Mouse (Mus musculus) CD4-positive, CD25-positive, alpha-beta regulatory T cell, adult 4 months (primary cell): ENCODE data around the gene Atg9b. TPM values are rescaled to one million over a fixed set of nuclear protein-coding genes. Genes with fewer than 3 reads are reported as not detected.

ENCODE experiments used
- ATAC-seq: one replicate; pipeline ENCODE4 v1.8.0; 2017
- polyA plus RNA-seq, 2 experiments: library from polyadenylated mRNA; unstranded; fragments of 100-300 nt; shearing (Covaris generic); gene quantifications; one replicate each; pipeline ENCODE4 v1.2.1; 2017

The Atg9b gene
- 1 to 10 TPM; 2.2 to 3.2 TPM for polyA plus RNA-seq

DNA sequence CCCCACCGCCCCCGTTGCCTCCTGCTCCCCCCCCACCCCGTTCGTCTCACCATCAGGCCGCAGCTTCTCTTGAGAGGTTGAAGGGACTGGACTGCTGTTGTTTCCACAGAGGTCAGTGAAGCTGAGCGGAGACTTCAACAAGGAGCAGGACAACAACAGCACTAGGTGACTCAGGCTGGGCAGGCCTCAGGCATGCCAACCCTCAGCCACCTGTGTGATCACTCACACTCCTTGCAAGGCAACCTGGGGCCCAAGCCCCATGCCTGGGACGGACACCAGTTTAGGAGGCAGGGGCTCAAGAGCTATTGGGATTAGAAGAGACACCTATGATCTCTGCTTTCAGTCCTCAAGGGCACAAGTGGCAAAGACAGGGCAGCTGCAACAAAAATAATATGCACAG lies at the start of gene Atg9b:
TSS of gene Atg9b (minus strand) at position 280 of the 400 bp plus-strand sequence.
- no peak for ATAC-seq

DNA sequence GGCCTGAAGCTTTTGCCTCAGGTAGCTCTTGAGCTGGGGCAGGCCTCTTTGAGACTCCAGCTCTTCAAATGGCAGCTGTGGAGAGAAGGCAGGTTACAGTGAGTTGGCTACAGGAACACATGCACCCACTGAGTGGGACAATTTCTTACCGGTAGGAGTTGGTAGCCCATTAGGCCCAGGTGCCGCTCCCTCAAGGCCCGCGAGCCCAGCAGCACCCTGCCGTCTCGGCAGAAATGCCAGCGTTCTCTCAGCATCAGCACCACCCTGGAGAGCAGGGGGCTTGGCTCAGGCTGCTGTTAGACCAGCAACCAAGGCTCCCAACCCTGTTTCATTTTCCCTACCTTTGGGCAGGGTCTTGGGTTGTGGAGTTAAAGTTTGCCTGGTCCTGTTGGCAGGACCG lies 49.2 kb upstream of the Atg9b start:
- no peak for ATAC-seq

DNA sequence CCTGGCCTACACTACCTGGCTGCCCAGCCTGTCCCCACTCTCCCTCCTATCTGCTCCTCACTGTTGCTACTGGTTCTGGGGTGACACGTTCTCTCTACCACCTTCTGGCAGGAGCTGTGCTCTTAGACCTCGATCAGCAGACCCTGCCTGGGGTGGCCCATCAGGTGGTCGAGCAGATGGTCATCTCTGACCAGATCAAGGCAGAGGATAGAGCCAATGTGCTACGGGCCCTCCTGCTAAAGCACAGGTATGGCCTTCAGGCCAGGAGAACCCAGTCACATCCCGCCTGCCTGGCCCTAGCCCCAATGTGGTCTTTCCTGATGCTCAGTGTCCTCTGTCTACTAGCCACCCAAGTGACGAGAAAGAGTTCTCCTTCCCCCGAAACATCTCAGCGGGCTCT lies 42.0 kb upstream of the Atg9b start:
- ATAC-seq, result no peak

DNA sequence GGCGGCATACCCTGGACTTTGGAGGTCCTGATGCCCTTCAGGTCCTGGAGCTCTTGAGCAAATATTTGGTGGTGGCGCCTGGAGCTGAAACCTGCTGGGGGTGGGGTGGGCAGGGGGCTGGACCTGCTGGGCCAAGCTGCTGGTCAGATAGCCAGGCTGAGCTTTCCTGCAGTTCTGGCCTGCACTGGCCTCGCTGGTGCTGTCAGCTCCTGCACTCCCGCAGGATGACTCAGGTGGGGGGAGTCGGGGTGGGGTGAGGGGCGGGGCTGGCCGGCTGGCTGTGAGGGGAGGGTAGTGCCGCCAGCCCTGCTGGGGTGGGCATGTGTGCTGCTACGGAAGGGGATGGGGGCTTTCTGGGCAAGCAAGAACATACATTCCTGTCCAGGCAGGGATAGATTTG lies 36.7 kb upstream of the Atg9b start:
- no peak for ATAC-seq

DNA sequence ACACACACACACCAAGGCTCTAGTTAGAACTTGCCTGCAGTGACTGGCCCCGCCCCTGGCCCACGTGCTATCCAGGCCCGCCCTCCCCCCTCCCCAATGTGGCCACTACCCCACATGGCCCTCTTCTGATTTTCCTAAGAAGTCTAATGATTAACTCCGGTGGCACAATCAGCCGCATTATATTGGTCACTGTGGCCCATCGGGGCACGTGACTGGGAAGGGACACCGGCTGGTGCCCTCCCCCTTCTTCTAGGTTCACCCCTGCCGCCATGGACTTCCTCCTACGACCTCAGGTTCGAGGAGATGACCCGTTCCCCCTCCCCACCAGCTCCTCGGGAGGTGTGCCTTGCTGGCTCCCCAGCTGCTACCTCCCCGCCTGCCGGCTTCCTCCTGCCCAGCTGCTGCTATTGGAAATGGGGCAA lies 36.0 kb upstream of the Atg9b start:
- no peak for ATAC-seq

DNA sequence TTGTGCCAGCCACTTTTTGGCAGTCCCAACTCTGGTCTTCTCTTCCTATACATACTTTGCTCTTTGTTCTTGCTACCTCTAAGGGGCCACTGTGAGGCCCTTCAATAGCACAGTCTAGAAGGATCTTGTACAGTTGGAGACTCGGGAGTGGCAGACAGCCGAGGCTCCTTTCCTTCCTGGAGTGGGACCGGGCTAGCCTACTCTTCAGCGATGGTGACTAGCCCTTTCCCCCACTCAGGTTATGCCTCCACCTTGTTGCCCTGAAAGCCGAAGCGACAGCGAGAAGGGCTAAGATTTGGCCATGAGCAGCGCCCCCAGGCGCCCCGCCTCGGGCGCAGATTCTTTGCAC lies 35.3 kb upstream of the Atg9b start:
- ATAC-seq, result no peak

DNA sequence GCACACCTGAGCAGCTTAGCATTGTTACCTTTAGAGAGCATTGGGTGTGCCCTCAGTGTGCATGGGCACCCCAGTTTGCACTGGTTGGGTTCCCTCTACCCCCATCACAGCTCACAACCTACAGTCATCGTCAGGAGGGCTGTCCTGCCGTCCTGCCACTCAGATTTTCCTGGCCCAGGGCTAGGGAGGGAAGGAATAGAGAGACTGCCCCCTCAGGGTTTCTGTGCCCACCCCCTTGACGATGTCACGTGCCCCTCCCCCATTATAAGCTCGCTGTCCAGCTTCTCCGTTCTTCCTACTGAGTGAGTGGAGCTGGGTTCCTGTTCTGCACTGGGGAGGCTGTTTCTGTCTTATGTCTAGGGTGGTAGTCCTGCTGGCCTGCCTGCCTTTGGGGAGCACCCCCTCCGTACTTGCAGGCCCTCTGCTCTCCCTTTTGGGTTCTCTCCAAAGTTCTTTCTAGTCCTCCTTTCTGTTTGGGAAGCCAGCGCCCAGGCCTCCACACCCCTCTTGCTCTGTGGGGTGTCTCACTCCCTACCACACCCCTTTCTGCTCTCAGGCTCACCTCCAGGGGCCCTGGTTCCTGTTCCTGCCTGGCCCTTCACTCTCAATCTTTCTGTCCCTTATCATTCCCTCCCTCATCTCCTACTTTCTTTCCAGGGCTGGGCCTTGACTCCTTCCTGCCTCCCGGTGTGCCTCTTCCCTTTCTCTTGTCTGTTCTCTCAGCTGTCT lies 34.8 kb upstream of the Atg9b start:
- ATAC-seq, result no peak

DNA sequence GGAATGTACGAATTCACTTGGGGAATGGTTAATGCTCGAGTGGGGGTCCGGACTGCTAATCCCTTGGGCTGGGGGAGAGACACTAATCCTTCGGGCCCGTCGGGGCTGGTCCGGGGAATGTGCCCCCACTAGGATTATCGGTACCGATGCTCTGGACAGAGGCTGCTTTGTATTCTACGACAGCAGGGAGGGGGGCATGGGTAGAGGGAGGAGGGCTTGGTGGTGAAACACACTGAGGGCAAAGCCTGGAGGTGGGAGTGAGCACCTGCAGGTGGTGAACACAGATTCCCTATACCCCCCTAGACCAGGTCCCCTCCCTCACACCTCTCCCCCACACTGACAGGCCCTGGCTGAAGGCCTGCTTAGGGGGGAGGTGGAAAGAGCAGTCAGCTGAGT lies 34.1 kb upstream of the Atg9b start:
- no peak for ATAC-seq

DNA sequence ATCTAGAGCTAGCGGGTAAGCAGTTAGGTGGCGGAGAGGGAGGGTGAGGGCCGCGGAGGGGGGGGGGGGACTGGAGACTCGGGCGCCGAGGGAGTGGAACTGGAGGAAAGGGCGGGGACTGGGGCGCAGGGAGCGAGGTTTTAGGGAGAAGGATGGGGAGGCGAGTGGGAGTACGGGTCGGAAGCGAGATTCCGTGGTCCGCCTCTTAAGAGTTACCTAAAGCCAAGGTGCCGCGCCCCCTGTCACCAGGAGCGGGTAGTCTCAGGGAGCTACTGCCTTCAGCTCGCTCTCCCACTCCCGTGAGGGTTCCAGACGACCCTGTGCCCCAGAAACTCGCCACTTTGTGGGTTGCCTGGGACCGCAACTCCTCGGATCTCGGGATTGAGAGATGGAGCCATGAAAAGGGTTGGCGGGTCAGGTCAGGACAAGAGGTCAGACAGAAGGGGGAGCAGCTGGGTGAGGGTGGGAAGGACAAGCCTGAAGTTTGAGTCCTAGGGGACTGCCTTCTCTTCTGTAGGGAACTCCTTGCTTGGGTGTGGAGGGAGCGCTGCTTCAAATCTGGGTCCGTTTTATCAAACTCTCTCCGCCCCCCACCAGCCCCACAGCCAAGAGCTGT lies 33.6 kb upstream of the Atg9b start:
- ATAC-seq, result no peak

DNA sequence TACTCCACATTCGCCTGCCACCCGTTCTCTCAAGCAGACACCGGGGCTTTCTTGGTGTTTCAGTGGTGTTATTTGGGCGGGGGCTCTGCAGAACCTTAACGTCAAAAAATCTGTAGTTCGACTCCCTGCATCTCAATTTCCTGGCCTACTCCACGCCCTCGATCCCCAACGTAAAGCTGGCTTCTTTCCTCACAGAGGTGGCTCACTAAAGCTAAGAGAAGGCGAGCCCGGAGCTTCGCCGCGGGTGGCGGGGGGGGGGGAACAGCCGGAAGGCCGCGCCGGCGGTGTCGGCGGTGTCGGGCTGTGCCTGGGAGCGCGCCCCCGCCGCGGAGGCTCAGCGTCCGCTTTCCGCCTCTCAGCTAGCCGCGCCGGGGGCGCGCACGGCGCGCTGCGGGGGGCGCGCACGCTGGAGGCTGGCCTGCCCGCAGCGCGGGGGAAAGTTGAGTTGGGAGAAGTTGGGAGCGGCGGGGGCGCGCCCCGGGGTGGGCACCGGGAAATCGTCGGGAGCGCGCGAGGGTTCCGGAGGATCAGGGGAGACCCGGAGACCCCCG lies 33.0 kb upstream of the Atg9b start:
- ATAC-seq, result peak; percentile 46

DNA sequence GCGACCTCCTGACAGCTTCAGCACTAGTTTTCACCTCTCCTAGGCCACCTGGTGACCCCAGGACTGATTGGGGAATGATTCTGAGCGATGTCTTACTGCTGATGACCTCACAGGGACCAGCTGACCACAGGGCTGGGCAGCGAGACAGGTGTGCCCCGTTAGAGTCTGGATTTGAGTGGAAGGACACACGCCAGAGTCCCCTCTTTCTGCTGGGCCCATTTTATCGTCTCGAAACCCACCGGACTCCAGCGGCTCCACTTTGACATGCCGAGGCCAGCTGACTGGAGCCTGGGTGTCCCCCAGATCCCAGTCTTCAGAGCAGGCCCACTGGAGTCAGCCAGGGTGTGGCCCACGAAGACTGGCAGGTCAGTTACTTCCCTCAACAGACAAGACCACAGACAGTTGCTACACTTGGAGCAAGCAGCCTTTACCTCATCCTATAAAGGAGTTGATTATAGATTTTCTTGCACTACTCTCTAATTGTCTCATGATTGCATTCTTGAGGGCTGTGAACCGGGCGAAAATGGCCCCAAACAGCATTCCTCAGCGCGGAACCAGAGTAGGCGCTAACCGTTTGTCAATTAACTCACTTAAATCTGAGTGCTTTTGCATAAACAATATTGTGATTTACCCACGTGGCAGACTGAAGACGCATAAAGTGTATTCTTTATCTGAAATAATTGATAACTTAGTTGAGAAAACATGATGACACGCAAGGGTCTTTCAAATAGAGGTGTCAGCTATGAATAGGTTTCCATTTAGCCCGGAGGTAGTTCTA lies 32.2 kb upstream of the Atg9b start:
- ATAC-seq, result no peak

DNA sequence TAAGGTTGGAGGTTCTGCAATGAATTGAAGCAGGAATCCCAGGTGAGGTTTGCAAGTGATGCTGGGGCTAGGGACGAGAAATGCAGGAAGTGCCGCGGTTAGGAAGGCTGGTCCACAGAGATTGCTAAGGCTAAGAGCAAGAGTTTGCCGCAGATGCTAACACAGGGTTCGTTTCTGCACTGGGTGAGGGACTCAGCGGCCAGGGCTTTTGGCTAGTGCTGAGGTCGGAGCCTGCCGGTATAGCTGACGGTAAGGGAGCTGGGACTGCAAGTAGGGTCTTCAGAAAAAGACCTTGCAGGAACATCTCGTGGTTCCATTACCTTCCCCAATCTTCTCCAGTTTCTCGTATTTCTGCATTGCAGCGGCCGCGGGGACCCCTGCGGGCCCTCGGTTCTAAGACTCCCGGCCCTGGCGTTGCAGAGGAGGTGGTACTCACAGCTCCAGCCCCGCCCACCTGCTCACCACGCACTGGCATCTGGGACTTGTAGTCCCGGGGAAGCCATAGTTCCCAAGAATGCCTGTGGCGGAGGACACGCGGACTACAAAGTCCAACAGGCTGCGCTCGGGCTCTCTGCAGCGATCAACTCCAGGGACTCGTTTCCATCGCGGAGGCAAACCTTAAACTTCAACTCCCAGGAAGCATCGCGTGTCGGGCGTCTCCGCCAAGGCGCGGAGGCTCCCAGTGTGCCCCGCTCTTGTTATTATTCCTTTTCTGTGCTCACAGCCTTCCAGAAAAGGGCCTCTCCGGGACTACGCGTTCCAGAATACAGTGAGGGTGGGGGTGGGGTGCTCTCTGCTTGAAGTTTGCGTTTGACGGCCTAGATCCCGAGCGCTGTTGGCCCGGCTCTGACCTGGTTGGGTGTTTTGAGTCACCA lies 31.4 kb upstream of the Atg9b start, which contains the start of the genes Cdk5 and Slc4a2:
TSS of gene Cdk5 (minus strand) at position 402 of the 875 bp plus-strand sequence.
TSS of gene Slc4a2 (plus strand) at position 709 of the 875 bp plus-strand sequence.
- ATAC-seq, result peak; percentile 92

DNA sequence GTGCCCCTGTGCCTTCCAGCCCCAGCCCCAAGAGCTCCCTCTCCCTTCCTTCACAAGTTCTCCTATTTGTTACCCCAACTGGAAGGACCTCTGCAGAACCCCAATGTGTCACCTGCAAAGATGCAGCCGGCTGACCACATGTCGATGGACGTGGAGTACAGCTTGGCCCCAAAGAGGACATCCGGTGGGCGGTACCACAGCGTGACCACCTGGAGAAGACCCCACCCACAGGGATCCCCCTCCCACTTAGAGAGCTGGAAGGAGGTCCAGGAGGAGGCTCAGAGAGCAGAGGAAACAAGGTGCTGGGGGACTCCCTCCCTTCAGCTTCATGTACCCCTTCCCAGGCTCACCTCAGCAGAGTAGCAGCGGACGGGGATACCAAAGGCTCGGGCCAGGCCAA lies 28.4 kb upstream of the Atg9b start:
- ATAC-seq, result no peak

DNA sequence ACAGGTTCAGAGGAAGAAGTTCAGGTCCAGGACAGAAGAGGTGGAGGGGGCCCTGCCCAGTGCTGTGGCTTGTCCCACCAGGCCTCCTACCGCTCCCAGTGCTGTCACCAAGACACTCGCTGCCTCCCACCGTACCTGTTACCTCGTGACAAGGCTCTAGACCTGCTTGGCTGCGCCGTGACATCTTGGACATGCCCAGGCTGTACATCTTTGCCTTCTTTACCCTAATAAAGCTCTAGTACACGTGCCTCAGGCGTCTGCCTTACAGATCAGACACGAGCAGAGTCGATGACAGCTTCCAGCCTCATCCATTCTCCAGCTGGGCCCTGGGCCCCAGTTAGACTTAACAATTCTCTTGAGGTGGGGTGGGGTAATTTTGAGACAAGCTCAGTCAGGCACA lies 25.6 kb upstream of the Atg9b start:
- ATAC-seq, result no peak

DNA sequence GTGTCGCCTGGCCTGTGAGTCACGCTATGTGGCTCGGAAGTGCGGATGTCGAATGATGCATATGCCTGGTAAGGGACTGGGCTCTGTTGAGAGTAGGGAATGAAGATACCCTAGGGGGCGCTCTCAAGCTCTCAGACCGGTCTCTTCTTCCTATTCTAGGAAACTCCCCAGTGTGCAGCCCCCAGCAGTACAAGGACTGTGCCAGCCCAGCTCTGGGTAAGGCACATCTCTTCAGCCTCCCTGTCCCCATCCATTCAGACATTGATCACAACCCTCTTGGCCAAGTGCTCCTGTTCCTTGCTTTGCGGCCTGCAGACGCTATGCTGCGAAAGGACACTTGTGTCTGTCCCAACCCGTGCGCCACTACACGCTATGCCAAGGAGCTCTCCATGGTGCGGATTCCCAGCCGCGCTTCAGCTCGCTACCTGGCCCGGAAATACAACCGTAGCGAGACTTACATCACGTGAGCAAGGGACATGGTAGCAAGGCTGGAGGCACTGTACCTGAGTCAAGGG lies 24.3 kb upstream of the Atg9b start:
- ATAC-seq, result peak; percentile 92

DNA sequence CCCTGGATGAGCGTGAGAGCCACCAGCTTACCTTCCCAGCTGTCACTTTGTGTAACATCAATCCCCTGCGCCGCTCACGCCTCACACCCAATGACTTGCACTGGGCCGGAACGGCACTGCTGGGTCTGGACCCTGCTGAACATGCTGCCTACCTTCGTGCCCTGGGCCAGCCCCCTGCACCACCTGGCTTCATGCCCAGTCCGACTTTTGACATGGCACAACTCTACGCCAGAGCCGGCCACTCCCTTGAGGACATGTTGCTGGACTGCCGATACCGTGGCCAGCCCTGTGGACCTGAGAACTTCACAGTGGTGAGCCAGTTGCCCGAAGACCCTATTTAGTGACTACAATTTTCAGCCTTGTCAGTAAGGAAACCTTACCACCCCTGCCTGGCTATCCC lies 22.0 kb upstream of the Atg9b start:
- no peak for ATAC-seq

DNA sequence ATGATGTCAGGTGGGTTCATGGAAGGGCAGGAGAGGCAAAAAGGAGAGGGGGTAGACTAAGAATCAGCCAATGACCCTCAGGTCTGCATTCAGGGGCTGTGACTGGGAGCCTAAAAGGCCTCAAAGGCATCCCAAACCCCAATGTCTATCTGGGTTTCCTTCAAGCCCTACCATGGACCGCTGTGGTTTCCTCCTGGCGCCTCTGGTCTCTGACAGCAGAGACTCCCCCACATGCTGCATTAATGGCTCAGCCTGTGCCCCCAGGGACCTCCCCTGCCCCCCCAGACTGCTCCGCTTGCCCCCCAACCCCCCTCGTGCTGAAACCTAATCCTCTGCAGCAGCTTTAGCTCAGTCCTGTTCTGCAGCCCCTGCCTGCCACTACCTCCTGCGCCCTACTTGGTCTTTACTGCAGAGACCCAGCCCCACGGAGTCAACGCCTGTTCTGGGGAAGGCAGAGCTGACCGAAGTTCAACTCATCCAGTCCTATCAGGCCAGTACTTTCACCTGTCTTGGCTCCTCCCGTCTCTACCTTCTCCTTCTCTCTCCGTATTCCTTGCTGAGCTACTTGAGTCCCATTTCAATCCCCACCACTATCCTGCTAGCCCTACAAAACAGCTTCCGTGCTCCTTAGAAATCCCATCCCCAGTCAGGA lies 21.2 kb upstream of the Atg9b start, which contains the start of gene Asic3:
TSS of gene Asic3 (plus strand) at position 351 of the 652 bp plus-strand sequence.
- ATAC-seq, result no peak

DNA sequence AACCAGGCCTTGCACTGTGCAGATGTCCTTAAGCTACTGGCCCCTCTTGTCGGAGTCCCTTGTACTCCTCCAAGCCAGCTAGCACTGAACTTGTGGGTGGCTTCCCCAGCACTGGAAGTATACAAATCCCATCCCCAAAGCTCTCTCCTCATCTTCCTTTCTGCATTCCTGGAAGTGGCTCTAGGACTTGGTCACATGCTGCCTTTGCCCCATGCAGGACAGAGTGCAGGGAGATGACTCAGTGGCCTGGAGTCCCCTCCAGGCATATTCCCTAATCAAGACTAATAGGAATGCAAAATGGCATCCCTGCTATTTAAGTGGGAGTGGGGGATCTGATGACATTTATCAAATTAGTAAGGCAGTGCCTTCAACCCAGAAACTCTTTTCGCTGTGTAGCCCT lies 20.1 kb upstream of the Atg9b start:
- ATAC-seq, result no peak

DNA sequence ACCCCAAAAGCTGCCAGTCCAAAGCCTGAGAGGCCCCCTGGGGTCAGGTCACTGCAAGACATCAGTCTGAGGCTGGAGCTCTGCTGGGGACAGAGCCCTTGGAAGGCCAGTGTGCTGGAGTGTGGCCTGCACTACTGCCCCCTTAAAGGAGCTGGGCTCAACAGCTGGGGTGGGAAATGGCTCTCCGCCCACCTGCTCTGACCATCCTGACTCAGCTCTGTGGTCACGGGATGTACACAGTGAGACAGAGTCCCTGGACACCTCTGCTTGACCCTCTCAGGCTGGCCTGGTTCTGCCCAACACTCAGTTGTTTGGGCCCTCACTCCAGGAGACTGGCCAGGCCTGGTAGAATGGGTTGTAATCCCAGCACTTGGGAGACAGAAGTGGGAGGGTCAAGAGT lies 17.5 kb upstream of the Atg9b start:
- no peak for ATAC-seq

DNA sequence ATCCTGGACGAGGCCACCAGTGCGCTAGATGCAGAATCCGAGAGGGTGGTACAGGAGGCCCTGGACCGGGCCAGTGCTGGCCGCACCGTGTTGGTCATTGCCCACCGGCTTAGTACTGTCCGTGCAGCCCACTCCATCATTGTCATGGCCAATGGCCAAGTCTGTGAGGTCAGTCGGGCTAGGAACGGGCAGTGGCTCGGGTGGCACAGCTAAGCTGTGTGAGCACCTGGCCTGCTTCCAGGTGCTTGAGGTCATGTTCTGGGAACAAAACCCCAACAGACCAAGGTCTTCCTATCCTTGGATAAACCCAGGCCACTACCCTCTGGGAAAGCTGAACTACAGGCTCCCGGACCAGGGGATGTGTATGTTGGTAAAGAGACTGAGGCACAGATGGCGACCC lies 16.7 kb upstream of the Atg9b start:
- ATAC-seq, result no peak

DNA sequence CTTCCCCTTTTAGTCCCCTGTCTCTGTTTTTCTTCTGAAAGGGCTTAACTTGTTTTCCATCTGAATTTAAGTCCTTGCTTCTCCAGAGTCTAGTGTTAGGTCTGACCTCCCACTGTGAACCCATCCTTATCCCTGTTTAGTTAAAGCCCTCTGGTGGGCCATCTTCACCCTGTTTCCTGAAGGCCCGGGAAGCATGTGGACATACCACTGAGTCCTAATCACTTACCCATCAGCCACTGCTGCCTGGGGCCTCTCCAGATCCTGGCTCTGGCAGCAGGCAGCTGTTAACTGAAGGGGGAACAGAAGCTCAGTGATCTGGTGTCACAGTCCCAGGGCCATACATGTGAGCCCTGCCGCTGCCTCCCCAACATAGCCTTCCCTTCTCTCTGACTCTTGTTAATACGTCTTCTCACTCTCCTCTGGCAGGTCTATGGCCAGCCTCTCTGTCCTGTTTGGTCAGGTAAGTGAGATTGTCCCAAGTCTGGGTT lies 13.5 kb upstream of the Atg9b start:
- no peak for ATAC-seq
